Mouse (Mus musculus) cerebellum, adult 2 months (tissue): ENCODE measurements around the gene Fndc3b. TPM values are rescaled to one million over a fixed set of nuclear protein-coding genes. Genes with fewer than 3 reads are reported as not detected.
A peak's percentile ranks its signal among the peaks of the same experiment; 100 is the strongest.

Source experiments
- DNase-seq, 2 experiments: peaks; one replicate each; pipeline ENCODE4 v3.0.0; 2021
- H3K27ac ChIP-seq: fragments of 200-500 bp; 2 replicates; pipeline ENCODE4 v1.5.1; 2012; ENCODE audit warnings: low read length, control low read depth, inconsistent platforms; ENCODE audit not compliant: insufficient read depth
- H3K27me3 ChIP-seq: fragments of 200-500 bp; 2 replicates; pipeline ENCODE4 v1.6.1; 2012; ENCODE audit warnings: inconsistent platforms, mild to moderate bottlenecking, low read length, moderate library complexity; ENCODE audit not compliant: control insufficient read depth, insufficient read depth
- H3K4me1 ChIP-seq: fragments of 200-500 bp; 2 replicates; pipeline ENCODE4 v1.6.1; 2011; ENCODE audit warnings: low read length; ENCODE audit not compliant: control insufficient read depth, insufficient read depth
- H3K4me3 ChIP-seq: fragments of 200-500 bp; replicated peaks from 2 replicates; pipeline ENCODE3; 2011; ENCODE audit warnings: mild to moderate bottlenecking, low read depth, low read length, control low read depth; ENCODE audit not compliant: insufficient read depth
- CTCF ChIP-seq: fragments of 200-500 bp; IDR thresholded peaks from 2 replicates; pipeline ENCODE4 v1.5.1; 2011; ENCODE audit warnings: low read depth, mild to moderate bottlenecking, control low read depth, low read length, moderate library complexity, borderline replicate concordance; ENCODE audit not compliant: insufficient read depth
- POLR2A ChIP-seq: fragments of 200-500 bp; IDR thresholded peaks from 2 replicates; pipeline ENCODE4 v1.6.1; 2011; ENCODE audit warnings: low read length, control low read depth, borderline replicate concordance; ENCODE audit not compliant: insufficient read depth
- WGBS: fragments of 180-500 bp; shearing (Covaris S2); methylation state at CpG from one replicate; pipeline ENCODE4 v1.1.7; 2018; 5-methylcytosine and 5-hydroxymethylcytosine counted together
- polyA plus RNA-seq: library from polyadenylated mRNA; depleted of rRNA; stranded (reverse); fragments of >200 nt; gene quantifications from 2 replicates; pipeline ENCODE4 v1.2.3, GENCODE M21; 2012

Fndc3b gene
- polyA plus RNA-seq, 1 experiment = 4.1 TPM

- 79% methylated on average over 7 of the region's 7 CpGs for WGBS
- TF ChIP-seq POLR2A (no peak), CTCF (peak; percentile 28; the same call in 1 of the 2 replicates)
- Histone ChIP-seq H3K27ac (no peak overlapping the region), H3K4me3 (no peak overlapping the region), H3K27me3 (no peaks in the 10 kb centered on the region), H3K4me1 (no peaks in the 10 kb centered on the region)
- peak in 1 of 2 experiments; percentile 14 for DNase-seq
Observed at GRCm38 (mm10) chr3:27466297-27466901, 244.7 kb downstream of the Fndc3b start.

- 90% methylated on average over 7 of the region's 7 CpGs for WGBS
- Histone ChIP-seq H3K4me1 (no peaks in the 10 kb centered on the region), H3K27ac (no peak overlapping the region), H3K27me3 (no peaks in the 10 kb centered on the region), H3K4me3 (no peak overlapping the region)
- no peak for DNase-seq
- TF ChIP-seq CTCF = no peak
- TF ChIP-seq POLR2A = no peak
Observed at GRCm38 (mm10) chr3:27463373-27463772, 247.7 kb downstream of the Fndc3b start.

- WGBS = 73% methylated on average over 15 of the region's 15 CpGs
- Histone ChIP-seq H3K27ac (no peak overlapping the region), H3K27me3 (no peaks in the 10 kb centered on the region), H3K4me3 (no peak overlapping the region), H3K4me1 (no peaks in the 10 kb centered on the region)
- TF ChIP-seq CTCF (no peak), POLR2A (no peak)
- DNase-seq = no peak
Observed at GRCm38 (mm10) chr3:27462934-27463333, 248.2 kb downstream of the Fndc3b start.

- WGBS = 96% methylated on average over 9 of the region's 9 CpGs
- no peak for DNase-seq
Observed at GRCm38 (mm10) chr3:27462316-27462902, 248.7 kb downstream of the Fndc3b start.

GRCm38 (mm10) chr3:27461861-27462260, 249.2 kb downstream of the Fndc3b start:
- no peak overlapping the region for H3K27ac ChIP-seq
- TF ChIP-seq CTCF (no peak), POLR2A (no peak)
- H3K4me1 ChIP-seq = no peaks in the 10 kb centered on the region
- H3K27me3 ChIP-seq = no peaks in the 10 kb centered on the region
- H3K4me3 ChIP-seq = no peak overlapping the region
- WGBS = 85% methylated on average over 7 of the region's 7 CpGs
- DNase-seq = no peak

More at GRCm38 (mm10) chr3:27462316-27462902, 248.7 kb downstream of the Fndc3b start:
- H3K4me1 ChIP-seq = no peaks in the 10 kb centered on the region
- no peak overlapping the region for H3K4me3 ChIP-seq
- no peaks in the 10 kb centered on the region for H3K27me3 ChIP-seq
- no peak overlapping the region for H3K27ac ChIP-seq
- no peak for TF ChIP-seq CTCF
- no peak for TF ChIP-seq POLR2A

- TF ChIP-seq POLR2A (no peak), CTCF (peak; percentile 89)
- whole genome bisulfite sequencing = 55% methylated on average over 1 of the region's 1 CpGs
- DNase-seq = peak; percentile 64 to 66
- H3K4me3 ChIP-seq = no peak overlapping the region
- no peak overlapping the region for H3K27ac ChIP-seq
- no peaks in the 10 kb centered on the region for H3K4me1 ChIP-seq
- no peaks in the 10 kb centered on the region for H3K27me3 ChIP-seq
Observed at GRCm38 (mm10) chr3:27461037-27461436, 250.1 kb downstream of the Fndc3b start.

- Histone ChIP-seq H3K27me3 (no peaks in the 10 kb centered on the region), H3K27ac (no peak overlapping the region), H3K4me1 (no peaks in the 10 kb centered on the region), H3K4me3 (no peak overlapping the region)
- 95% methylated on average over 9 of the region's 9 CpGs for WGBS
- no peak for DNase-seq
- TF ChIP-seq CTCF (no peak), POLR2A (no peak)
Observed at GRCm38 (mm10) chr3:27458416-27458815, 252.7 kb downstream of the Fndc3b start.

- Histone ChIP-seq H3K4me3 (no peak overlapping the region), H3K27ac (no peak overlapping the region), H3K27me3 (no peaks in the 10 kb centered on the region), H3K4me1 (no peaks in the 10 kb centered on the region)
- WGBS = 89% methylated on average over 14 of the region's 14 CpGs
- no peak for TF ChIP-seq CTCF
- no peak for TF ChIP-seq POLR2A
- no peak for DNase-seq
Observed at GRCm38 (mm10) chr3:27456514-27456913, 254.6 kb downstream of the Fndc3b start.
